Mouse (Mus musculus) embryonic facial prominence, embryonic 11.5 days (tissue): ENCODE measurements around the gene 2010111I01Rik. TPM values are rescaled to one million over a fixed set of nuclear protein-coding genes. Genes with fewer than 3 reads are reported as not detected.

ENCODE experiments used
- ATAC-seq: fragments of 200-750 bp; cut with Nextera tagmentation; replicated peaks from 2 replicates; pipeline ENCODE4 v1.8.0; 2017; ENCODE audit warnings: low read depth; ENCODE audit not compliant: insufficient number of reproducible peaks, low FRiP score, low TSS enrichment
- DNase-seq: peaks from one replicate; pipeline ENCODE4 v3.0.0-alpha.2; 2015; ENCODE audit warnings: low spot score
- H3K27ac ChIP-seq: fragments of 300-500 bp; sonication (generic); replicated peaks from 2 replicates; pipeline ENCODE4 v1.5.1; 2014; ENCODE audit warnings: mild to moderate bottlenecking, low read depth, low read length, control low read depth
- H3K27me3 ChIP-seq: fragments of 300-500 bp; sonication (generic); 2 replicates; pipeline ENCODE4 v1.6.1; 2014; ENCODE audit warnings: mild to moderate bottlenecking, low read length, moderate library complexity, mixed read lengths; ENCODE audit not compliant: control insufficient read depth, insufficient read depth
- H3K36me3 ChIP-seq: fragments of 300-500 bp; sonication (generic); replicated peaks from 2 replicates; pipeline ENCODE4 v1.6.1; 2014; ENCODE audit warnings: low read depth, mild to moderate bottlenecking, low read length, moderate library complexity, mixed read lengths; ENCODE audit not compliant: control insufficient read depth, insufficient read depth
- H3K4me1 ChIP-seq: fragments of 300-500 bp; sonication (generic); 2 replicates; pipeline ENCODE4 v1.6.1; 2014; ENCODE audit warnings: low read length, mixed read lengths; ENCODE audit not compliant: control insufficient read depth, insufficient read depth
- H3K4me2 ChIP-seq: fragments of 300-500 bp; sonication (generic); 2 replicates; pipeline ENCODE4 v1.6.1; 2014; ENCODE audit warnings: low read depth, mild to moderate bottlenecking, control low read depth, low read length, moderate library complexity
- H3K4me3 ChIP-seq: fragments of 300-500 bp; sonication (generic); 2 replicates; pipeline ENCODE4 v1.5.1; 2014; ENCODE audit warnings: low read depth, low read length, control low read depth
- H3K9ac ChIP-seq: fragments of 300-500 bp; sonication (generic); replicated peaks from 2 replicates; pipeline ENCODE4 v1.6.1; 2014; ENCODE audit warnings: mild to moderate bottlenecking, control low read depth, low read length
- H3K9me3 ChIP-seq: fragments of 300-500 bp; sonication (generic); replicated peaks from 2 replicates; pipeline ENCODE4 v1.6.1; 2016; ENCODE audit warnings: mild to moderate bottlenecking, low read length, inconsistent platforms, mixed read lengths; ENCODE audit not compliant: control insufficient read depth
- WGBS: fragments of 180-500 bp; shearing (Covaris S2); extraction: QIAGEN DNeasy Blood & Tissue Kit; methylation state at CpG from one replicate; pipeline ENCODE4 v1.1.7; 2014; 5-methylcytosine and 5-hydroxymethylcytosine counted together
- polyA plus RNA-seq: library from polyadenylated mRNA; unstranded; fragments of >200 nt; fragmentation: Nextera tagmentation; extraction: Ambion mirVana; gene quantifications from 2 replicates; pipeline ENCODE4 v1.2.1, GENCODE M21; 2014

Gene 2010111I01Rik
- polyA plus RNA-seq, 1 experiment from 2014 or later: 125 TPM

- Histone ChIP-seq H3K27me3 (no peaks in the 10 kb centered on the region), H3K4me1 (no peaks in the 10 kb centered on the region), H3K4me3 (no peak overlapping the region), H3K36me3 (no peaks in the 10 kb centered on the region; the same call in 1 of the 2 replicates), H3K9ac (no peak overlapping the region), H3K4me2 (no peak overlapping the region), H3K27ac (no peak overlapping the region), H3K9me3 (no peaks in the 10 kb centered on the region)
- 83% methylated on average over 7 of the region's 7 CpGs for WGBS
- no peak for ATAC-seq
- no peak for DNase-seq
Observed at GRCm38 (mm10) chr13:63247041-63247440, 282.3 kb downstream of the 2010111I01Rik start.

GRCm38 (mm10) chr13:63247631-63248030, 282.9 kb downstream of the 2010111I01Rik start:
- 94% methylated on average over 11 of the region's 11 CpGs for WGBS
- H3K36me3 ChIP-seq: no peaks in the 10 kb centered on the region; the same call in 1 of the 2 replicates
- H3K27me3 ChIP-seq: no peaks in the 10 kb centered on the region
- H3K4me1 ChIP-seq: no peaks in the 10 kb centered on the region
- H3K4me2 ChIP-seq: no peak overlapping the region
- H3K9me3 ChIP-seq: no peaks in the 10 kb centered on the region
- no peak overlapping the region for H3K27ac ChIP-seq
- H3K4me3 ChIP-seq: no peak overlapping the region
- ATAC-seq (no peak), DNase-seq (no peak)
- H3K9ac ChIP-seq: no peak overlapping the region

- Histone ChIP-seq H3K27me3 (no peaks in the 10 kb centered on the region), H3K27ac (no peak overlapping the region), H3K36me3 (no peaks in the 10 kb centered on the region; the same call in 1 of the 2 replicates), H3K9ac (no peak overlapping the region), H3K4me3 (no peak overlapping the region), H3K4me1 (no peaks in the 10 kb centered on the region), H3K9me3 (no peaks in the 10 kb centered on the region), H3K4me2 (no peak overlapping the region)
- 91% methylated on average over 10 of the region's 10 CpGs for WGBS
- ATAC-seq: no peak
- DNase-seq: no peak
Observed at GRCm38 (mm10) chr13:63248318-63248717, 283.6 kb downstream of the 2010111I01Rik start.

GRCm38 (mm10) chr13:63249171-63249570, 284.5 kb downstream of the 2010111I01Rik start:
- DNase-seq (no peak), ATAC-seq (no peak)
- no peaks in the 10 kb centered on the region for H3K9me3 ChIP-seq
- 92% methylated on average over 7 of the region's 7 CpGs for WGBS
- H3K27me3 ChIP-seq: no peaks in the 10 kb centered on the region
- H3K36me3 ChIP-seq: no peaks in the 10 kb centered on the region; the same call in 1 of the 2 replicates
- H3K27ac ChIP-seq: no peak overlapping the region
- H3K4me1 ChIP-seq: no peaks in the 10 kb centered on the region
- H3K4me3 ChIP-seq: no peak overlapping the region
- no peak overlapping the region for H3K4me2 ChIP-seq
- H3K9ac ChIP-seq: no peak overlapping the region

- Histone ChIP-seq H3K9me3 (no peaks in the 10 kb centered on the region), H3K36me3 (no peaks in the 10 kb centered on the region), H3K4me1 (no peaks in the 10 kb centered on the region), H3K9ac (no peak overlapping the region), H3K4me2 (no peak overlapping the region), H3K4me3 (no peak overlapping the region), H3K27me3 (no peaks in the 10 kb centered on the region), H3K27ac (no peak overlapping the region)
- WGBS: 80% methylated on average over 8 of the region's 8 CpGs
- ATAC-seq (no peak), DNase-seq (no peak)
Observed at GRCm38 (mm10) chr13:63249741-63250431, 285.2 kb downstream of the 2010111I01Rik start.

GRCm38 (mm10) chr13:63250441-63250980, 285.8 kb downstream of the 2010111I01Rik start:
- no peak for DNase-seq
- H3K4me2 ChIP-seq: no peak overlapping the region
- H3K4me1 ChIP-seq: no peaks in the 10 kb centered on the region
- no peaks in the 10 kb centered on the region for H3K9me3 ChIP-seq
- WGBS: 93% methylated on average over 8 of the region's 8 CpGs
- H3K27ac ChIP-seq: no peak overlapping the region
- H3K9ac ChIP-seq: no peak overlapping the region
- no peaks in the 10 kb centered on the region for H3K36me3 ChIP-seq
- ATAC-seq: no peak
- no peaks in the 10 kb centered on the region for H3K27me3 ChIP-seq
- H3K4me3 ChIP-seq: no peak overlapping the region

GRCm38 (mm10) chr13:63251118-63251889, 286.6 kb downstream of the 2010111I01Rik start:
- no peaks in the 10 kb centered on the region for H3K27me3 ChIP-seq
- no peak overlapping the region for H3K27ac ChIP-seq
- no peak overlapping the region for H3K4me2 ChIP-seq
- ATAC-seq (no peak), DNase-seq (no peak)
- no peak overlapping the region for H3K9ac ChIP-seq
- 69% methylated on average over 12 of the region's 12 CpGs for WGBS
- no peak overlapping the region for H3K4me3 ChIP-seq
- no peaks in the 10 kb centered on the region for H3K4me1 ChIP-seq
- no peaks in the 10 kb centered on the region for H3K36me3 ChIP-seq
- H3K9me3 ChIP-seq: no peaks in the 10 kb centered on the region
